Mouse (Mus musculus): ENCODE measurements around the gene Efna3. TPM values are rescaled to one million over a fixed set of nuclear protein-coding genes. Genes with fewer than 3 reads are reported as not detected.
A peak's percentile ranks its signal among the peaks of the same experiment; 100 is the strongest.

Efna3 gene
- polyA plus RNA-seq, 1 experiment from 2014 or later, result 1.3 TPM

DNA sequence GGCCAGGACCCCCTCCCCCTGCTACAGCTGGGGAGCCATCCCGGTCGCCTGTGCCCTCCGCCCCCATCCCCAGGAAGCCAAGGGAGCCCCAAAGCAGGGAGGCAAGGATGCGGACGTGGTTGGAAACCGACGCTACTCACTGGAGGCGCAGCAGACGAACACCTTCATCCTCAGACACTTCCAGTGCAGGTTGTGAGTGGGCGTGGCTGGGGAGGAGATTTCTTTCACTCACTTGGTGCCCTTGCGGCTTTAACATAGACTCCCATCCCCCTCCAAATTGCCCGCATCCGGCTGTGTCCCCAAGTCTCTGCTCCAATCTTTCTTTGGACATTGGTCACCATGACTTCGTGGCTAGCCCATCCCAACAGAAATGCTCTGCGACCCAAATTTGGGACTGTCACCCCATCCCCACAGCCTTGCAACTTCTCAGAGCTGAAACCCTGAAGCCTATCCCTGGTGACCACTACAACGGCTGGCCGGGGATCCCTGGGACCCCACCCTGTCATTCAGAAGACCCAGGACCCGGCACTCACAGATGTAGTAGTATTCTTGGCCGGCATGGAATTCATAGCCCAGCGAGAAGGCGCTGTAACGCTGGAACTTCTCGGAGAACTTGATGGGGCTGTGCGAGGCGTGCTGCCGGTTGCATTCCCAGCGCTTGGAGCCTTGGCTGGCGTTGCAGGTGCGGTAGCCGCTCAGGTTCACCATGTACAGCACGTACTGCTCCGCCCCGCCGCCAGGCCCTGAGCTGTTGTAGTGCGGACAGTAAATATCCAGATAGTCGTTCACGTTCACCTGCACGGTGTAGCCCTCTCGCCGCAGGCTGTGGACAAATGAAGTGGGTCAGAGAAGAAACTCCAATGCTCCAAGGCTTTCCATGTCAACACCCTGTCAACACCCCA lies 6.6 kb downstream of the Efna3 start:
- Histone ChIP-seq H3K36me3 (no peaks in the 10 kb centered on the region), H3K4me1 (replicated peaks) (peaks cover 49% of the 10 kb centered on the region), H3K27me3 (replicated peaks) (peaks cover 48% of the 10 kb centered on the region), H3K4me2 (peak overlapping the region; percentile 70), H3K9ac (peak overlapping the region; percentile 53), H3K9me3 (replicated peaks) (no peaks in the 10 kb centered on the region), H3K4me3 (peak overlapping the region; percentile 35), H3K27ac (ENCODE audit: poor library complexity, severe bottlenecking) (no peak overlapping the region)
- peak; percentile 10; the same call in 1 of the 2 replicates for ATAC-seq (ENCODE audit: insufficient number of reproducible peaks, low FRiP score)
- WGBS, result 20% methylated on average over 40 of the region's 40 CpGs

- peak overlapping the region; percentile 70 for H3K4me2 ChIP-seq
- H3K4me1 ChIP-seq (replicated peaks), result peaks cover 40% of the 10 kb centered on the region
- no peaks in the 10 kb centered on the region for H3K36me3 ChIP-seq
- H3K27me3 ChIP-seq (replicated peaks), result peaks cover 39% of the 10 kb centered on the region
- peak overlapping the region; percentile 35 for H3K4me3 ChIP-seq
- no peak overlapping the region for H3K27ac ChIP-seq (ENCODE audit: poor library complexity, severe bottlenecking)
- WGBS, result 5% methylated on average over 25 of the region's 26 CpGs
- H3K9ac ChIP-seq, result peak overlapping the region; percentile 53
- ATAC-seq (ENCODE audit: insufficient number of reproducible peaks, low FRiP score), result peak; percentile 37; the same call in 1 of the 2 replicates
- no peaks in the 10 kb centered on the region for H3K9me3 ChIP-seq (replicated peaks)
Observed at GRCm38 (mm10) chr3:89315195-89315929, 7.4 kb downstream of the Efna3 start.

GRCm38 (mm10) chr3:89314791-89315190 lies 8.0 kb downstream of the Efna3 start:
- ATAC-seq (ENCODE audit: insufficient number of reproducible peaks, low FRiP score), result peak; percentile 13; the same call in 1 of the 2 replicates
- peak overlapping the region; percentile 70 for H3K4me2 ChIP-seq
- WGBS, result 43% methylated on average over 2 of the region's 2 CpGs
- peaks cover 34% of the 10 kb centered on the region for H3K27me3 ChIP-seq (replicated peaks)
- no peak overlapping the region for H3K27ac ChIP-seq (ENCODE audit: poor library complexity, severe bottlenecking)
- H3K9ac ChIP-seq, result peak overlapping the region; percentile 53; the same call in 1 of the 2 replicates
- H3K4me3 ChIP-seq, result no peak overlapping the region
- H3K9me3 ChIP-seq (replicated peaks), result no peaks in the 10 kb centered on the region
- peaks cover 35% of the 10 kb centered on the region for H3K4me1 ChIP-seq (replicated peaks)
- H3K36me3 ChIP-seq, result no peaks in the 10 kb centered on the region

- Histone ChIP-seq H3K4me3 (no peak overlapping the region), H3K9ac (no peak overlapping the region), H3K36me3 (no peaks in the 10 kb centered on the region), H3K4me2 (no peak overlapping the region), H3K27me3 (replicated peaks) (peaks cover 29% of the 10 kb centered on the region), H3K9me3 (replicated peaks) (no peaks in the 10 kb centered on the region), H3K27ac (ENCODE audit: poor library complexity, severe bottlenecking) (no peak overlapping the region; the same call in 1 of the 2 replicates), H3K4me1 (replicated peaks) (peaks cover 30% of the 10 kb centered on the region)
- WGBS, result 51% methylated on average over 5 of the region's 5 CpGs
- no peak for ATAC-seq (ENCODE audit: insufficient number of reproducible peaks, low FRiP score)
Observed at GRCm38 (mm10) chr3:89314340-89314739, 8.4 kb downstream of the Efna3 start.

DNA sequence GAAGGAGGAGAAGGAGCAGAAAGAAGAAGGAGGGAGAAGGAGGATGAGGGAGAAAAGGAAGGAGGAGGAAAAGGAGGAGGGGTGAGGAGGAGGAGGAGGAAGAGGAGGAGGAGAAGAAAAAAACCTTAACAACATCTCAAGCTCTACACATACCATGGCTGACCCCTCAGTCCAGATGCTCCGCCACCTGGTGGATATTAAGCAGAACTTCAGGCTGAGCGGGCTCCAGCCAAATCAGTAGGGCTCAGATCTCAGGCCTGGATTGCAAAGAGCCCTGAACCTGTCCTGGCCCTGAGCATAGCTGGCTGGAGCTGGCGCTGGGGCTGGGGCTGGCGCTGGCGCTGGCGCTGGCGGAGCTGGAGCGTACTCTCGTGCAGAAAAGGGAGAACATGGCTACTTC lies 14.7 kb downstream of the Efna3 start:
- Histone ChIP-seq H3K4me3 (no peak overlapping the region), H3K4me2 (no peak overlapping the region), H3K27ac (ENCODE audit: poor library complexity, severe bottlenecking) (no peak overlapping the region), H3K9ac (no peak overlapping the region), H3K36me3 (no peaks in the 10 kb centered on the region), H3K27me3 (replicated peaks) (0 out of 2 replicates have a peak, but pooled peaks cover 5% of the 10 kb centered on the region), H3K4me1 (replicated peaks) (no peaks in the 10 kb centered on the region), H3K9me3 (replicated peaks) (no peaks in the 10 kb centered on the region)
- WGBS, result 4% methylated on average over 9 of the region's 9 CpGs
- ATAC-seq (ENCODE audit: insufficient number of reproducible peaks, low FRiP score), result peak; percentile 79

- no peak for ATAC-seq (ENCODE audit: insufficient number of reproducible peaks, low FRiP score)
- no peak overlapping the region for H3K27ac ChIP-seq (ENCODE audit: poor library complexity, severe bottlenecking)
Observed at GRCm38 (mm10) chr3:89305551-89306325, 17.0 kb downstream of the Efna3 start.

GRCm38 (mm10) chr3:89305105-89305504 lies 17.7 kb downstream of the Efna3 start:
- Histone ChIP-seq H3K27me3 (replicated peaks) (0 out of 2 replicates have a peak, but pooled peaks cover 5% of the 10 kb centered on the region), H3K9me3 (replicated peaks) (no peaks in the 10 kb centered on the region), H3K4me2 (no peak overlapping the region), H3K9ac (no peak overlapping the region), H3K4me3 (no peak overlapping the region), H3K27ac (ENCODE audit: poor library complexity, severe bottlenecking) (no peak overlapping the region), H3K36me3 (no peaks in the 10 kb centered on the region), H3K4me1 (replicated peaks) (no peaks in the 10 kb centered on the region)
- 67% methylated on average over 4 of the region's 4 CpGs for WGBS
- no peak for ATAC-seq (ENCODE audit: insufficient number of reproducible peaks, low FRiP score)

More at GRCm38 (mm10) chr3:89305551-89306325, 17.0 kb downstream of the Efna3 start:
- H3K27me3 ChIP-seq (replicated peaks), result 0 out of 2 replicates have a peak, but pooled peaks cover 5% of the 10 kb centered on the region
- H3K4me2 ChIP-seq, result no peak overlapping the region
- 73% methylated on average over 8 of the region's 8 CpGs for WGBS
- H3K36me3 ChIP-seq, result no peaks in the 10 kb centered on the region
- H3K4me3 ChIP-seq, result no peak overlapping the region
- H3K4me1 ChIP-seq (replicated peaks), result no peaks in the 10 kb centered on the region
- H3K9ac ChIP-seq, result no peak overlapping the region; the same call in 1 of the 2 replicates
- no peaks in the 10 kb centered on the region for H3K9me3 ChIP-seq (replicated peaks)

DNA sequence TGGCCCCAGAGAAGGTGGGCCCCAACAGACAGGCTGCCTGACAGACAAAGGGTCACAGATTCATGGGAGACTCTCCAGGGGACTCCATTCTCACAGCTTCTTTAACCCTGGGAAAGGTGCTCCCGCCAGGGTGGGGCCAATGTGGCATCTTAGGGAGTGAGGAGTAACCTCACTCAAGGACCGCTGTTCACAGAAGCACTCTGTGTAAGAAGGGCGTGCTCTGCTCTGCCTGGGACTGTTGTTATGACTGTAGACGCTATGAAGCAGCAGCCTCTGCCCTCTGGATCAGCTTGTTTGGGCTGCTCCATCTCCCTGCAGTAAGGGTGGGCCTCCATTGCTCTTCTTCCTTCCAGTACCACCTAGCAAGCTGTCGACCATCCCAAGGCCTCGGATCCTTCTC lies 18.3 kb downstream of the Efna3 start:
- H3K27ac ChIP-seq (ENCODE audit: poor library complexity, severe bottlenecking), result no peak overlapping the region
- H3K4me3 ChIP-seq, result no peak overlapping the region
- WGBS, result 63% methylated on average over 6 of the region's 6 CpGs
- H3K4me2 ChIP-seq, result no peak overlapping the region
- 0 out of 2 replicates have a peak, but pooled peaks cover 5% of the 10 kb centered on the region for H3K27me3 ChIP-seq (replicated peaks)
- no peaks in the 10 kb centered on the region for H3K4me1 ChIP-seq (replicated peaks)
- no peak for ATAC-seq (ENCODE audit: insufficient number of reproducible peaks, low FRiP score)
- H3K9me3 ChIP-seq (replicated peaks), result no peaks in the 10 kb centered on the region
- H3K9ac ChIP-seq, result no peak overlapping the region
- H3K36me3 ChIP-seq, result no peaks in the 10 kb centered on the region

DNA sequence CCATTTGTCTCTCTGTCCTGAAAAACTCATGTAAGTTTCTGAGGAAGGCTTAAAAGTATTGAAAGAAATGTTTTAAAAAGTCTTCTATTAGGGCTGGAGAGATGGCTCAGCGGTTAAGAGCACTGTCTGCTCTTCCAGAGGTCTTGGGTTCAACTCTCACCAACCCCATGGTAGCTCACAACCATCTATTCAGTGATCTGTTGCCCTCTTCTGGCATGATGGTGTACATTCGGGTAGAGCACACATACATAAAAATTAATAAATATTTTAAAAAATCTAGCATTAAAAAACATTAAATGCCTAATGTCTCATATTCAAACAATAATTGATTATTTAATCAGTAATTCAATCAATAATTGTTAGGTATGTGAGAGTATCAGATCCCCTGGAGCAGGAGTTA lies 22.3 kb downstream of the Efna3 start:
- Histone ChIP-seq H3K4me2 (no peak overlapping the region), H3K36me3 (no peaks in the 10 kb centered on the region), H3K4me1 (replicated peaks) (peaks cover 6% of the 10 kb centered on the region), H3K4me3 (no peak overlapping the region), H3K27ac (ENCODE audit: poor library complexity, severe bottlenecking) (no peak overlapping the region), H3K9me3 (replicated peaks) (no peaks in the 10 kb centered on the region), H3K27me3 (replicated peaks) (0 out of 2 replicates have a peak, but pooled peaks cover 9% of the 10 kb centered on the region), H3K9ac (no peak overlapping the region)
- WGBS, result 61% methylated on average over 2 of the region's 2 CpGs
- no peak for ATAC-seq (ENCODE audit: insufficient number of reproducible peaks, low FRiP score)

GRCm38 (mm10) chr3:89300071-89300470 lies 22.7 kb downstream of the Efna3 start:
- Histone ChIP-seq H3K4me3 (peak overlapping the region; percentile 39), H3K4me1 (replicated peaks) (peaks cover 6% of the 10 kb centered on the region), H3K9me3 (replicated peaks) (no peaks in the 10 kb centered on the region), H3K27ac (ENCODE audit: poor library complexity, severe bottlenecking) (no peak overlapping the region), H3K27me3 (replicated peaks) (0 out of 2 replicates have a peak, but pooled peaks cover 5% of the 10 kb centered on the region), H3K9ac (peak overlapping the region; percentile 64), H3K36me3 (no peaks in the 10 kb centered on the region), H3K4me2 (peak overlapping the region; percentile 74)
- WGBS, result 47% methylated on average over 1 of the region's 1 CpGs
- ATAC-seq (ENCODE audit: insufficient number of reproducible peaks, low FRiP score), result no peak

Measured in heart, embryonic 12.5 days (tissue).